Mouse (Mus musculus): Measurements from ENCODE around the gene Slc37a3. TPM values are rescaled to one million over a fixed set of nuclear protein-coding genes. Genes with fewer than 3 reads are reported as not detected.

The Slc37a3 gene
- polyA plus RNA-seq, 1 experiment from 2014 or later, result 41.0 TPM

DNA sequence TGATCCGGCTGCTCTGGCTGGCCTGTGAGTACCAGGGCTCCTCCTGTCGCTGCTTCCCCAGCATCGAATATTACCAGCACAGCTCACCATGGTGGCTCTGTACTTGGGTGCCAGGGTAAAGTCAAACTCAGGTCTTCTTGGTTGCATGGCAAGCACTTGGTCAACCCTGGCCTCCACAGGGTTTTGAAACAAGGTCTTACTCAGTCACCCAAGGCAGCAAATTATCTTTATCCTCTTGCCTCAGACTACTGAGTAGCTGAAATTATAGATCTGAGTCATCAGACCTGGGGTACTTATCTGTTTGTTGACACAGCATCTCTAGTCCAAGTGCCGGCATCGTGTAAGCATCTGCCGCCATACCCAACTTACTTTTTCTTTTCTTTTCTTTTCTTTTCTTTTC is 80.4 kb downstream of the Slc37a3 start:
- DNase-seq (ENCODE audit: extremely low spot score, low spot score), result no peak
- no peaks in the 10 kb centered on the region for H3K27me3 ChIP-seq (ENCODE audit: poor library complexity, severe bottlenecking)
- H3K9me3 ChIP-seq, result no peaks in the 10 kb centered on the region
- no peaks in the 10 kb centered on the region for H3K36me3 ChIP-seq (replicated peaks)
- no peak overlapping the region for H3K27ac ChIP-seq
- no peak overlapping the region for H3K4me3 ChIP-seq
- peaks cover 18% of the 10 kb centered on the region for H3K4me1 ChIP-seq
- WGBS, result 95% methylated on average over 6 of the region's 6 CpGs

DNA sequence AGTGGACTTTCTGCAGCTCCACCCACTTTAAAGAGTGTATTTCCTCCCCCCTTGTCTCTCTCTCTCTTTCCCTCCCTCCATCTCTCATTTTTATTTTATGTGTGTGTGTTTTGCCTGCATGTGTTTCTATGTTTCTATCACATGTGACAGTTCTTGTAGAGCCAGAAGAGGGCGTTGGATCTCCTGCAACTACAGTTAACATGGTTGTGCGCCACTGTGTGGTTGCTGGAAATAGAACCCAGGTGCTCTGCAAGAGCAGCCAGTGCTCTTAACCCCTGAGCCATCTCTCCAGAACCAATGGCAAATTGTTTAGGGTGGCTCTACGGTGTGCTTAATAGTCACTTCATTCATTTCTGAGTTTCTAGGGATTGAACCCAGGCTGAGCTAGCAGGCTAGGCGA is 81.0 kb downstream of the Slc37a3 start:
- peak overlapping the region; percentile 66 for H3K27ac ChIP-seq
- H3K36me3 ChIP-seq (replicated peaks), result no peaks in the 10 kb centered on the region
- DNase-seq (ENCODE audit: extremely low spot score, low spot score), result no peak
- H3K9me3 ChIP-seq, result no peaks in the 10 kb centered on the region
- H3K27me3 ChIP-seq (ENCODE audit: poor library complexity, severe bottlenecking), result no peaks in the 10 kb centered on the region
- H3K4me1 ChIP-seq, result peaks cover 12% of the 10 kb centered on the region
- H3K4me3 ChIP-seq, result no peak overlapping the region
- WGBS, result 80% methylated on average over 4 of the region's 4 CpGs

- 57% methylated on average over 14 of the region's 14 CpGs for WGBS
- peaks cover 11% of the 10 kb centered on the region for H3K4me1 ChIP-seq
- no peak for DNase-seq (ENCODE audit: extremely low spot score, low spot score)
- no peaks in the 10 kb centered on the region for H3K36me3 ChIP-seq (replicated peaks)
- H3K9me3 ChIP-seq, result no peaks in the 10 kb centered on the region
- peak overlapping the region; percentile 66 for H3K27ac ChIP-seq
- H3K4me3 ChIP-seq, result no peak overlapping the region
- H3K27me3 ChIP-seq (ENCODE audit: poor library complexity, severe bottlenecking), result no peaks in the 10 kb centered on the region
Observed at GRCm38 (mm10) chr6:39295727-39296411, 81.6 kb downstream of the Slc37a3 start.

DNA sequence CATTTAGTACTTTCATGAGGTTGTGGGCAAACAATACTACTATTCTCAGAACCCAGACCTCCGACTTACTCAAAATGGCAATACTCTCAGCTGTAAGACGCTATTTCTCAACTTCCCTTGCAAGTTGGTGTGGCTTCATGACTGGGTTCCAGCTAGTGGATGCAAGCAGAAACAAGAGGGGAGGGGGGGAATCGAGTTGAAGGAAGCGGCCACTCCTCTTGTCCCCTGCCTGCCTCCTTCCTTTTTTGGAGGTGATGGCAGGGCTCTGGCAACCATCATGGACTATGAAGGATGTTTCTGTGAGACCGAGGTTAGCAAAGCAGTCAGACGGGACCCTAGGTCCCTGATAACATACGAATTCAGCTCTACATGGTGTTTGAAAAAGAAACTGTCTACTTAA is 87.8 kb downstream of the Slc37a3 start:
- no peak overlapping the region for H3K4me3 ChIP-seq
- 87% methylated on average over 7 of the region's 7 CpGs for WGBS
- DNase-seq (ENCODE audit: extremely low spot score, low spot score), result no peak
- H3K27ac ChIP-seq, result no peak overlapping the region
- no peaks in the 10 kb centered on the region; the same call in 1 of the 2 replicates for H3K9me3 ChIP-seq
- H3K4me1 ChIP-seq, result peaks cover 18% of the 10 kb centered on the region
- H3K36me3 ChIP-seq (replicated peaks), result no peaks in the 10 kb centered on the region
- no peaks in the 10 kb centered on the region for H3K27me3 ChIP-seq (ENCODE audit: poor library complexity, severe bottlenecking)

DNA sequence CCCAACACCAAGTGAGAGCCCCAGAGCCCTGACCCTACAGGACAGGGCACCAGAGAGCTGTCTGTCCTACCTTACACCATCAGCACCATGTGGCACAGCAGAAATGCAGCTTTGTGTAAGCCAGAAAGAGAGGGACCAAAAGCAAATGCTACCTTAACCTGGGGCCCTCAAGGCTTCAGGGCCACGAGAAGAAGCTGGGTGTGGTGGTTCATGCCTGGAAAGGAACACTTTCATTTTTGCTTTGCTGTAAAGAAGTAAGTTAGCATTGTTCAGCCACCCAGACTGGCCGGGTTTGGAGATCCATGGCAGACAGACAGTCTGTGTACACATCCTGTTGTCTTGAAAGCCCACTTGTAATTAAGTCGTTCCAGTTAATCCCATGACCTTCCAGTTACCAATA is 89.7 kb downstream of the Slc37a3 start:
- Histone ChIP-seq H3K27me3 (ENCODE audit: poor library complexity, severe bottlenecking) (no peaks in the 10 kb centered on the region), H3K36me3 (replicated peaks) (no peaks in the 10 kb centered on the region), H3K4me1 (peaks cover 18% of the 10 kb centered on the region), H3K9me3 (no peaks in the 10 kb centered on the region; the same call in 1 of the 2 replicates), H3K4me3 (no peak overlapping the region), H3K27ac (no peak overlapping the region)
- no peak for DNase-seq (ENCODE audit: extremely low spot score, low spot score)
- 91% methylated on average over 3 of the region's 3 CpGs for WGBS

- WGBS, result 30% methylated on average over 5 of the region's 5 CpGs
- peak overlapping the region; percentile 79 for H3K27ac ChIP-seq
- H3K27me3 ChIP-seq (ENCODE audit: poor library complexity, severe bottlenecking), result no peaks in the 10 kb centered on the region
- no peak overlapping the region for H3K4me3 ChIP-seq
- no peaks in the 10 kb centered on the region for H3K36me3 ChIP-seq (replicated peaks)
- no peak for DNase-seq (ENCODE audit: extremely low spot score, low spot score)
- H3K9me3 ChIP-seq, result no peaks in the 10 kb centered on the region; the same call in 1 of the 2 replicates
- peaks cover 18% of the 10 kb centered on the region for H3K4me1 ChIP-seq
Observed at GRCm38 (mm10) chr6:39286732-39287083, 90.8 kb downstream of the Slc37a3 start.

GRCm38 (mm10) chr6:39286053-39286731 is 91.3 kb downstream of the Slc37a3 start:
- Histone ChIP-seq H3K9me3 (no peaks in the 10 kb centered on the region; the same call in 1 of the 2 replicates), H3K27ac (peak overlapping the region; percentile 79), H3K36me3 (replicated peaks) (no peaks in the 10 kb centered on the region), H3K4me3 (no peak overlapping the region), H3K27me3 (ENCODE audit: poor library complexity, severe bottlenecking) (no peaks in the 10 kb centered on the region), H3K4me1 (peaks cover 18% of the 10 kb centered on the region)
- 31% methylated on average over 8 of the region's 9 CpGs for WGBS
- no peak for DNase-seq (ENCODE audit: extremely low spot score, low spot score)

DNA sequence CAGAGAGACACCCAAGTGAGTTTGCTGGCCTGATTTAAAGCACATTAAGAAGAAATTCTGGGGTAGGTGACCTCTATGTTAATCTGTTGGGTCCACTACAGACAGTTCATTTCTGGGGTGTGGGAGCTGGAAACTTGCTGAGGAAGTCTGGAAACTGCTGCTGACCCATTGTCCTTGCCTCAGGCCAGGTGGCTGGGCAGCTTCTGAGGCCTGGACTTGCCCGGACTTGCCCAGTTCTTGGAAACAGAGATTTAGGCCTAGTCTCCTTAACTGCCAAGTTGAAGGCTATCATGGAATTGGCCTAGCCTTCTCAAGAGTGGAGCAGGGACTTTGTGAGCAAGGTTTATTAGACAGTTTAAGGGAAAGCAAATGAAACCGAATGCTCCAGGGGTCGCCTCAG is 92.6 kb downstream of the Slc37a3 start:
- H3K36me3 ChIP-seq (replicated peaks), result no peaks in the 10 kb centered on the region
- H3K9me3 ChIP-seq, result no peaks in the 10 kb centered on the region; the same call in 1 of the 2 replicates
- H3K4me3 ChIP-seq, result no peak overlapping the region
- WGBS, result 94% methylated on average over 3 of the region's 3 CpGs
- no peaks in the 10 kb centered on the region for H3K27me3 ChIP-seq (ENCODE audit: poor library complexity, severe bottlenecking)
- no peak for DNase-seq (ENCODE audit: extremely low spot score, low spot score)
- no peak overlapping the region for H3K27ac ChIP-seq
- H3K4me1 ChIP-seq, result peaks cover 18% of the 10 kb centered on the region

Other genes with a start within 250 kb of the Slc37a3 start
- 9.7 and 9.8 TPM in 2 replicates for gene Kdm7a, start 170.9 kb downstream of the Slc37a3 start, polyA plus RNA-seq (2016; fragmentation: Nextera tagmentation; extraction: Ambion mirVana)
- gene Rab19, start 3.5 kb upstream of the Slc37a3 start, polyA plus RNA-seq (2016; fragmentation: Nextera tagmentation; extraction: Ambion mirVana), result 0.48 and 0.67 TPM in 2 replicates
- gene Mkrn1, start 42.8 kb upstream of the Slc37a3 start, polyA plus RNA-seq (2016; fragmentation: Nextera tagmentation; extraction: Ambion mirVana), result 62.1 and 65.2 TPM in 2 replicates
- gene Dennd2a, start 180.2 kb upstream of the Slc37a3 start, polyA plus RNA-seq (2016; fragmentation: Nextera tagmentation; extraction: Ambion mirVana), result 32.8 and 33.4 TPM in 2 replicates
- gene Adck2, start 196.2 kb upstream of the Slc37a3 start, polyA plus RNA-seq (2016; fragmentation: Nextera tagmentation; extraction: Ambion mirVana), result 19.1 and 22.1 TPM in 2 replicates
- 0.74 TPM in 1 of 2 replicates, not detected in the other for gene Gm42420, start 208.1 kb upstream of the Slc37a3 start, polyA plus RNA-seq (2016; fragmentation: Nextera tagmentation; extraction: Ambion mirVana)
- gene Ndufb2, start 214.9 kb upstream of the Slc37a3 start, polyA plus RNA-seq (2016; fragmentation: Nextera tagmentation; extraction: Ambion mirVana), result 253 and 270 TPM in 2 replicates